Mouse (Mus musculus): ENCODE results near the gene Map3k19. TPM values are rescaled to one million over a fixed set of nuclear protein-coding genes. Genes with fewer than 3 reads are reported as not detected.

The Map3k19 gene
- polyA plus RNA-seq (2014; fragmentation: Illumina TruSeq; extraction: RNeasy Lipid Tissue Mini Kit (QIAGEN cat#74804); ENCODE audit: low read depth, low replicate concordance) = not detected

GRCm38 (mm10) chr1:127854486-127855222, at the start of gene Map3k19:
Gene Map3k19, minus strand, starts transcription at chr1:127855031.

GRCm38 (mm10) chr1:127868300-127869261, 13.8 kb upstream of the Map3k19 start, which contains the start of gene Rab3gap1:
Gene Rab3gap1, plus strand, starts transcription at chr1:127868773.

GRCm38 (mm10) chr1:127773803-127774500, 80.9 kb downstream of the Map3k19 start, which contains the start of gene Ccnt2:
Gene Ccnt2, plus strand, starts transcription at chr1:127774164.

Other genes with a start within 250 kb of the Map3k19 start
- gene Tmem163, start 175.5 kb downstream of the Map3k19 start, polyA plus RNA-seq (2014; fragmentation: Illumina TruSeq; extraction: RNeasy Lipid Tissue Mini Kit (QIAGEN cat#74804); ENCODE audit: low read depth, low replicate concordance) = 0.65 TPM
- gene Acmsd, start 125.6 kb downstream of the Map3k19 start, polyA plus RNA-seq (2014; fragmentation: Illumina TruSeq; extraction: RNeasy Lipid Tissue Mini Kit (QIAGEN cat#74804); ENCODE audit: low read depth, low replicate concordance) = 397 TPM
- gene Ccnt2, start 80.9 kb downstream of the Map3k19 start, polyA plus RNA-seq (2014; fragmentation: Illumina TruSeq; extraction: RNeasy Lipid Tissue Mini Kit (QIAGEN cat#74804); ENCODE audit: low read depth, low replicate concordance) = 31.9 TPM
- 58.1 TPM for gene Rab3gap1, start 13.7 kb upstream of the Map3k19 start, polyA plus RNA-seq (2014; fragmentation: Illumina TruSeq; extraction: RNeasy Lipid Tissue Mini Kit (QIAGEN cat#74804); ENCODE audit: low read depth, low replicate concordance)
- 2.6 TPM for gene Zranb3, start 248.0 kb upstream of the Map3k19 start, polyA plus RNA-seq (2014; fragmentation: Illumina TruSeq; extraction: RNeasy Lipid Tissue Mini Kit (QIAGEN cat#74804); ENCODE audit: low read depth, low replicate concordance)
- gene R3hdm1, start 248.3 kb upstream of the Map3k19 start, polyA plus RNA-seq (2014; fragmentation: Illumina TruSeq; extraction: RNeasy Lipid Tissue Mini Kit (QIAGEN cat#74804); ENCODE audit: low read depth, low replicate concordance) = 144 TPM

Measured in kidney, adult 10 weeks (tissue).